Mouse (Mus musculus): ENCODE measurements around the gene M1ap. TPM values are rescaled to one million over a fixed set of nuclear protein-coding genes. Genes with fewer than 3 reads are reported as not detected.

Gene M1ap
- polyA plus RNA-seq, 1 experiment from 2014 or later = 0.16 TPM

GRCm38 (mm10) chr6:83069488-83070246 lies 123.0 kb downstream of the M1ap start:
- peaks cover 99% of the 10 kb centered on the region for H3K27me3 ChIP-seq (ENCODE audit: control insufficient read depth, insufficient read depth, low read length)
- peak overlapping the region; percentile 18 for H3K4me3 ChIP-seq (replicated peaks; ENCODE audit: low read length)
- no peak overlapping the region for H3K9ac ChIP-seq
- 0 out of 2 replicates have a peak, but pooled peaks cover 12% of the 10 kb centered on the region for H3K4me1 ChIP-seq (replicated peaks; ENCODE audit: control insufficient read depth, insufficient read depth, low read length)
- no peaks in the 10 kb centered on the region for H3K36me3 ChIP-seq (replicated peaks; ENCODE audit: control insufficient read depth, insufficient read depth)
- H3K4me2 ChIP-seq (replicated peaks) = 0 out of 2 replicates have a peak overlapping the region, but pooled peaks have one; percentile 12
- H3K27ac ChIP-seq = no peak overlapping the region
- ATAC-seq (ENCODE audit: low FRiP score) = no peak
- 1% methylated on average over 68 of the region's 69 CpGs for WGBS
- H3K9me3 ChIP-seq (ENCODE audit: control insufficient read depth, low read length) = no peaks in the 10 kb centered on the region
- no peak for DNase-seq (ENCODE audit: low spot score)

- Histone ChIP-seq H3K27me3 (ENCODE audit: control insufficient read depth, insufficient read depth, low read length) (peaks cover 99% of the 10 kb centered on the region), H3K9ac (no peak within 1 kb of the TSS), H3K4me2 (replicated peaks) (peak within 1 kb of the TSS; percentile 28), H3K9me3 (ENCODE audit: control insufficient read depth, low read length) (no peaks in the 10 kb centered on the region), H3K4me1 (replicated peaks; ENCODE audit: control insufficient read depth, insufficient read depth, low read length) (0 out of 2 replicates have a peak, but pooled peaks cover 12% of the 10 kb centered on the region), H3K27ac (no peak within 1 kb of the TSS), H3K4me3 (replicated peaks; ENCODE audit: low read length) (peak within 1 kb of the TSS; percentile 18), H3K36me3 (replicated peaks; ENCODE audit: control insufficient read depth, insufficient read depth) (no peaks in the 10 kb centered on the region)
- ATAC-seq (ENCODE audit: low FRiP score) (no peak), DNase-seq (ENCODE audit: low spot score) (no peak)
- WGBS = 1% methylated on average over 10 of the region's 10 CpGs
Observed at GRCm38 (mm10) chr6:83070247-83070310, 123.4 kb downstream of the M1ap start, which contains the start of gene Tlx2. TSS of gene Tlx2 (minus strand) at chr6:83070293.

- 0 out of 2 replicates have a peak, but pooled peaks cover 12% of the 10 kb centered on the region for H3K4me1 ChIP-seq (replicated peaks; ENCODE audit: control insufficient read depth, insufficient read depth, low read length)
- no peak overlapping the region for H3K27ac ChIP-seq
- DNase-seq (ENCODE audit: low spot score) (no peak), ATAC-seq (ENCODE audit: low FRiP score) (no peak)
- H3K36me3 ChIP-seq (replicated peaks; ENCODE audit: control insufficient read depth, insufficient read depth) = no peaks in the 10 kb centered on the region
- under 1% methylated on average over 57 of the region's 58 CpGs for WGBS
- 0 out of 2 replicates have a peak overlapping the region, but pooled peaks have one; percentile 12 for H3K4me2 ChIP-seq (replicated peaks)
- no peaks in the 10 kb centered on the region for H3K9me3 ChIP-seq (ENCODE audit: control insufficient read depth, low read length)
- peak overlapping the region; percentile 18 for H3K4me3 ChIP-seq (replicated peaks; ENCODE audit: low read length)
- no peak overlapping the region for H3K9ac ChIP-seq
- peaks cover 99% of the 10 kb centered on the region for H3K27me3 ChIP-seq (ENCODE audit: control insufficient read depth, insufficient read depth, low read length)
Observed at GRCm38 (mm10) chr6:83070311-83071219, 123.9 kb downstream of the M1ap start.

- peaks cover 99% of the 10 kb centered on the region for H3K27me3 ChIP-seq (ENCODE audit: control insufficient read depth, insufficient read depth, low read length)
- no peaks in the 10 kb centered on the region for H3K36me3 ChIP-seq (replicated peaks; ENCODE audit: control insufficient read depth, insufficient read depth)
- ATAC-seq (ENCODE audit: low FRiP score) (no peak), DNase-seq (ENCODE audit: low spot score) (no peak)
- 0% methylated on average over 22 of the region's 24 CpGs for WGBS
- H3K4me2 ChIP-seq (replicated peaks) = no peak overlapping the region
- H3K4me3 ChIP-seq (replicated peaks; ENCODE audit: low read length) = no peak overlapping the region; the same call in 1 of the 2 replicates
- no peaks in the 10 kb centered on the region for H3K9me3 ChIP-seq (ENCODE audit: control insufficient read depth, low read length)
- H3K4me1 ChIP-seq (replicated peaks; ENCODE audit: control insufficient read depth, insufficient read depth, low read length) = 0 out of 2 replicates have a peak, but pooled peaks cover 12% of the 10 kb centered on the region
- H3K9ac ChIP-seq = no peak overlapping the region
- H3K27ac ChIP-seq = no peak overlapping the region
Observed at GRCm38 (mm10) chr6:83071220-83071619, 124.5 kb downstream of the M1ap start.

GRCm38 (mm10) chr6:83074979-83075378 lies 128.3 kb downstream of the M1ap start:
- Histone ChIP-seq H3K4me1 (replicated peaks; ENCODE audit: control insufficient read depth, insufficient read depth, low read length) (peaks cover 19% of the 10 kb centered on the region), H3K9me3 (ENCODE audit: control insufficient read depth, low read length) (no peaks in the 10 kb centered on the region), H3K4me2 (replicated peaks) (no peak overlapping the region), H3K36me3 (replicated peaks; ENCODE audit: control insufficient read depth, insufficient read depth) (0 out of 2 replicates have a peak, but pooled peaks cover 3% of the 10 kb centered on the region), H3K4me3 (replicated peaks; ENCODE audit: low read length) (no peak overlapping the region), H3K27ac (no peak overlapping the region), H3K9ac (no peak overlapping the region), H3K27me3 (ENCODE audit: control insufficient read depth, insufficient read depth, low read length) (peaks cover 69% of the 10 kb centered on the region)
- ATAC-seq (ENCODE audit: low FRiP score) = no peak
- no peak for DNase-seq (ENCODE audit: low spot score)
- 19% methylated on average over 2 of the region's 2 CpGs for WGBS

- Histone ChIP-seq H3K9ac (peak within 1 kb of the TSS; percentile 87), H3K27ac (peak within 1 kb of the TSS; percentile 95), H3K9me3 (ENCODE audit: control insufficient read depth, low read length) (no peaks in the 10 kb centered on the region), H3K4me1 (replicated peaks; ENCODE audit: control insufficient read depth, insufficient read depth, low read length) (peaks cover 14% of the 10 kb centered on the region), H3K27me3 (ENCODE audit: control insufficient read depth, insufficient read depth, low read length) (peaks cover 53% of the 10 kb centered on the region), H3K4me3 (replicated peaks; ENCODE audit: low read length) (peak within 1 kb of the TSS; percentile 77), H3K4me2 (replicated peaks) (peak within 1 kb of the TSS; percentile 98), H3K36me3 (replicated peaks; ENCODE audit: control insufficient read depth, insufficient read depth) (peaks cover 20% of the 10 kb centered on the region; the same call in 1 of the 2 replicates)
- DNase-seq (ENCODE audit: low spot score) = no peak
- under 1% methylated on average over 53 of the region's 54 CpGs for WGBS
- ATAC-seq (ENCODE audit: low FRiP score) = peak; percentile 83
Observed at GRCm38 (mm10) chr6:83077630-83078323, 131.1 kb downstream of the M1ap start, which contains the start of gene Pcgf1. TSS of gene Pcgf1 (plus strand) at chr6:83077869.

GRCm38 (mm10) chr6:83078324-83078858 lies 131.7 kb downstream of the M1ap start:
- Histone ChIP-seq H3K4me1 (replicated peaks; ENCODE audit: control insufficient read depth, insufficient read depth, low read length) (peaks cover 14% of the 10 kb centered on the region), H3K9me3 (ENCODE audit: control insufficient read depth, low read length) (no peaks in the 10 kb centered on the region), H3K4me2 (replicated peaks) (peak overlapping the region; percentile 98), H3K27ac (peak overlapping the region; percentile 95), H3K27me3 (ENCODE audit: control insufficient read depth, insufficient read depth, low read length) (peaks cover 53% of the 10 kb centered on the region), H3K9ac (peak overlapping the region; percentile 87), H3K4me3 (replicated peaks; ENCODE audit: low read length) (peak overlapping the region; percentile 77), H3K36me3 (replicated peaks; ENCODE audit: control insufficient read depth, insufficient read depth) (peaks cover 20% of the 10 kb centered on the region; the same call in 1 of the 2 replicates)
- WGBS = under 1% methylated on average over 46 of the region's 46 CpGs
- ATAC-seq (ENCODE audit: low FRiP score) (peak; percentile 94), DNase-seq (ENCODE audit: low spot score) (peak; percentile 100)
